Mouse (Mus musculus): ENCODE measurements at regions not wholly inside any gene's neighbourhood (a gene's known extent, or its start where the extent isn't known, plus 50 kb on each side); places are given as distances from the start of the nearest gene placed in this dataset.

GRCm38 (mm10) chr5:73797980-73798379, 146.8 kb downstream of the Spata18 start:
- no peak for DNase-seq

GRCm38 (mm10) chr5:73803431-73803830, 152.3 kb downstream of the Spata18 start:
- no peak for DNase-seq

- DNase-seq: no peak
Measured at GRCm38 (mm10) chr5:73804556-73805230, 153.5 kb downstream of the Spata18 start.

- DNase-seq: no peak
Measured at GRCm38 (mm10) chr5:73810660-73811059, 159.5 kb downstream of the Spata18 start.

GRCm38 (mm10) chr5:73811094-73811521, 159.9 kb downstream of the Spata18 start:
- DNase-seq: no peak

GRCm38 (mm10) chr5:73815752-73816151, 164.6 kb downstream of the Spata18 start:
- DNase-seq: no peak

- DNase-seq: no peak
Measured at GRCm38 (mm10) chr5:73817180-73817579, 166.0 kb downstream of the Spata18 start.

GRCm38 (mm10) chr5:73821956-73822545, 170.9 kb downstream of the Spata18 start:
- no peak for DNase-seq

- DNase-seq: no peak
Measured at GRCm38 (mm10) chr5:73823421-73823820, 172.2 kb downstream of the Spata18 start.

GRCm38 (mm10) chr5:73826941-73827340, 175.8 kb downstream of the Spata18 start:
- DNase-seq: no peak

- no peak for DNase-seq
Measured at GRCm38 (mm10) chr5:73833721-73834120, 182.5 kb downstream of the Spata18 start.

GRCm38 (mm10) chr5:73843776-73844175, 192.6 kb downstream of the Spata18 start:
- no peak for DNase-seq

- DNase-seq: no peak
Measured at GRCm38 (mm10) chr5:73846096-73846782, 195.1 kb downstream of the Spata18 start.

- DNase-seq: no peak
Measured at GRCm38 (mm10) chr5:73846783-73847151, 195.6 kb downstream of the Spata18 start.

- no peak for DNase-seq
Measured at GRCm38 (mm10) chr5:73851501-73851900, 200.3 kb downstream of the Spata18 start.

- peak; percentile 75 to 81 for DNase-seq
Measured at GRCm38 (mm10) chr5:73854025-73854773, 203.0 kb downstream of the Spata18 start.

GRCm38 (mm10) chr5:73854774-73855371, 203.7 kb downstream of the Spata18 start:
- DNase-seq: peak; percentile 45 to 53

GRCm38 (mm10) chr5:73859320-73859719, 208.1 kb downstream of the Spata18 start:
- no peak for DNase-seq

GRCm38 (mm10) chr5:73864138-73864761, 204.0 kb downstream of the Usp46 start:
- peak; percentile 61 to 75 for DNase-seq

- no peak for DNase-seq
Measured at GRCm38 (mm10) chr5:73872641-73873421, 195.4 kb downstream of the Usp46 start.

- no peak for DNase-seq
Measured at GRCm38 (mm10) chr5:73874770-73875169, 193.5 kb downstream of the Usp46 start.

GRCm38 (mm10) chr5:73875847-73876246, 192.4 kb downstream of the Usp46 start:
- DNase-seq: peak in 1 of 2 experiments; percentile 9
